Mouse (Mus musculus): Measurements from ENCODE around the gene Tpst2. TPM values are rescaled to one million over a fixed set of nuclear protein-coding genes. Genes with fewer than 3 reads are reported as not detected.
A peak's percentile ranks its signal among the peaks of the same experiment; 100 is the strongest.

Tpst2 gene
- total and polyA plus RNA-seq, 3 experiments: 32.9 to 156 (median 55.7) TPM

GRCm38 (mm10) chr5:112342463-112343204 lies 66.1 kb downstream of the Tpst2 start, which contains the start of the genes Srrd and Hps4:
Srrd (minus strand) TSS chr5:112343040.
Hps4 (plus strand) TSS chr5:112343083.
- Histone ChIP-seq H3K36me3 (replicated peaks) (peaks cover 71% of the 10 kb centered on the region), H3K27me3 (ENCODE audit: insufficient read depth, low read length) (no peaks in the 10 kb centered on the region), H3K9me3 (replicated peaks) (no peaks in the 10 kb centered on the region), H3K4me1 (ENCODE audit: insufficient read depth, low read depth, low read length) (peaks cover 71% of the 10 kb centered on the region), H3K4me3 (ENCODE audit: low read depth, low read length) (peak within 1 kb of the TSS; percentile 91)
- peak; percentile 34; the same call in 1 of the 2 replicates for ATAC-seq (ENCODE audit: extremely low read depth, insufficient number of reproducible peaks, low FRiP score, poor library complexity, severe bottlenecking)
- TF ChIP-seq GATA1 (IDR thresholded peaks at IDR 0.05; ENCODE audit: borderline replicate concordance, low read length) (no peak), POLR2AphosphoS5 (IDR thresholded peaks at IDR 0.05; ENCODE audit: insufficient replicate concordance, low read depth, low read length) (no peak), GATA2 (IDR thresholded peaks at IDR 0.05; ENCODE audit: borderline replicate concordance, low read depth, low read length) (no peak), CTCF (IDR thresholded peaks at IDR 0.05; ENCODE audit: low read depth, low read length) (no peak), TAL1 (conservative IDR thresholded peaks at IDR 0.05; ENCODE audit: low read depth, low read length) (no peak)
- peak; percentile 81 for DNase-seq (ENCODE audit: low spot score)

GRCm38 (mm10) chr5:112343205-112343595 lies 66.7 kb downstream of the Tpst2 start:
- no peaks in the 10 kb centered on the region for H3K27me3 ChIP-seq (ENCODE audit: insufficient read depth, low read length)
- peak overlapping the region; percentile 91 for H3K4me3 ChIP-seq (ENCODE audit: low read depth, low read length)
- H3K4me1 ChIP-seq (ENCODE audit: insufficient read depth, low read depth, low read length): peaks cover 72% of the 10 kb centered on the region
- H3K9me3 ChIP-seq (replicated peaks): no peaks in the 10 kb centered on the region
- DNase-seq (ENCODE audit: low spot score): peak; percentile 63
- ATAC-seq (ENCODE audit: extremely low read depth, insufficient number of reproducible peaks, low FRiP score, poor library complexity, severe bottlenecking): peak; percentile 34; the same call in 1 of the 2 replicates
- TF ChIP-seq POLR2AphosphoS5 (IDR thresholded peaks at IDR 0.05; ENCODE audit: insufficient replicate concordance, low read depth, low read length) (no peak), CTCF (IDR thresholded peaks at IDR 0.05; ENCODE audit: low read depth, low read length) (no peak), TAL1 (conservative IDR thresholded peaks at IDR 0.05; ENCODE audit: low read depth, low read length) (no peak), GATA2 (IDR thresholded peaks at IDR 0.05; ENCODE audit: borderline replicate concordance, low read depth, low read length) (no peak), GATA1 (IDR thresholded peaks at IDR 0.05; ENCODE audit: borderline replicate concordance, low read length) (no peak)
- H3K36me3 ChIP-seq (replicated peaks): peaks cover 71% of the 10 kb centered on the region

- no peaks in the 10 kb centered on the region for H3K9me3 ChIP-seq (replicated peaks)
- peaks cover 72% of the 10 kb centered on the region for H3K36me3 ChIP-seq (replicated peaks)
- H3K27me3 ChIP-seq (ENCODE audit: insufficient read depth, low read length): no peaks in the 10 kb centered on the region
- ATAC-seq (ENCODE audit: extremely low read depth, insufficient number of reproducible peaks, low FRiP score, poor library complexity, severe bottlenecking): no peak
- H3K4me1 ChIP-seq (ENCODE audit: insufficient read depth, low read depth, low read length): peaks cover 66% of the 10 kb centered on the region
- no peak overlapping the region; the same call in 1 of the 2 replicates for H3K4me3 ChIP-seq (ENCODE audit: low read depth, low read length)
- TF ChIP-seq TAL1 (conservative IDR thresholded peaks at IDR 0.05; ENCODE audit: low read depth, low read length) (no peak), GATA1 (IDR thresholded peaks at IDR 0.05; ENCODE audit: borderline replicate concordance, low read length) (no peak), GATA2 (IDR thresholded peaks at IDR 0.05; ENCODE audit: borderline replicate concordance, low read depth, low read length) (no peak), CTCF (IDR thresholded peaks at IDR 0.05; ENCODE audit: low read depth, low read length) (no peak), POLR2AphosphoS5 (IDR thresholded peaks at IDR 0.05; ENCODE audit: insufficient replicate concordance, low read depth, low read length) (no peak)
- DNase-seq (ENCODE audit: low spot score): no peak
Observed at GRCm38 (mm10) chr5:112344092-112344960, 67.8 kb downstream of the Tpst2 start.

DNA sequence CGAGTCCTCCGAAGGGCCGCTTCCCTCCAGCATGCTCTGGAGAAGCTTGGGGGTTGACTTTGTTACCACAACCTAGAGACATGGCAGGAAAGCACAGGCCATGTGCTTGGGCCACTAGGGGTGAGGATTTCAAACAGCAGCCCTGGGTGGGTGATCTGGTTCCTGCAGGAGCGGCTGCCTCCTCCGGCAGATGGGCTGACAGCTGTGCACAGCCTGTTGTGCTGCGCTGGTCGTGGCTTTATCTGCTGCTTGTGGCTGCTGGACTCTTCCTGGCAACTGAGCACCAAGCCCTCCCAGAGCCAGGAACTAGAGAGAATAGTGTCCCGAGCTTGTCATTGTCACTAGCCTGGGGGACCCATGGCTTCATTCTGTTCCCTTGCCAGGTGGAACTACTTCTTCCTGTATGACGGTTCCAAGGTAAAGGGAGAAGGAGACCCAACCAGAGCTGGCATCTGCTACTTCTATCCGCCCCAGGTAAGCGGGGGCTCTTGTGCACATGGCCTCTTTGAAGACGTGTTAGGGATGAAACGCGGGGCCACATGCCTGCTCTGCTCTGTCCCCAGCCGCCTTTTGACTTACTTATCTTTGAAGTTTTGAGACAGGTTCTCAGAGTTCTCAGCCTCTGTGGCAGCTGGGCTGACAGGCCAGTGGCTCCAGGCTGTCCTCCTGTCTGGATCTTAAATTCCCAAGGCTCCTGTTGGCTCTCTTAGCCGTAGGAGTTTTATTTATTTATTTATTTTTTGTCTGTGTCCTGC lies 69.9 kb downstream of the Tpst2 start:
- DNase-seq (ENCODE audit: low spot score) (no peak), ATAC-seq (ENCODE audit: extremely low read depth, insufficient number of reproducible peaks, low FRiP score, poor library complexity, severe bottlenecking) (no peak)
- Histone ChIP-seq H3K4me1 (ENCODE audit: insufficient read depth, low read depth, low read length) (peaks cover 64% of the 10 kb centered on the region), H3K27me3 (ENCODE audit: insufficient read depth, low read length) (no peaks in the 10 kb centered on the region), H3K4me3 (ENCODE audit: low read depth, low read length) (peak overlapping the region; percentile 50; the same call in 1 of the 2 replicates), H3K36me3 (replicated peaks) (peaks cover 72% of the 10 kb centered on the region), H3K9me3 (replicated peaks) (no peaks in the 10 kb centered on the region)
- TF ChIP-seq POLR2AphosphoS5 (IDR thresholded peaks at IDR 0.05; ENCODE audit: insufficient replicate concordance, low read depth, low read length): no peak
- TF ChIP-seq GATA1 (IDR thresholded peaks at IDR 0.05; ENCODE audit: borderline replicate concordance, low read length): no peak
- no peak for TF ChIP-seq TAL1 (conservative IDR thresholded peaks at IDR 0.05; ENCODE audit: low read depth, low read length)
- no peak for TF ChIP-seq GATA2 (IDR thresholded peaks at IDR 0.05; ENCODE audit: borderline replicate concordance, low read depth, low read length)
- TF ChIP-seq CTCF (IDR thresholded peaks at IDR 0.05; ENCODE audit: low read depth, low read length): no peak

DNA sequence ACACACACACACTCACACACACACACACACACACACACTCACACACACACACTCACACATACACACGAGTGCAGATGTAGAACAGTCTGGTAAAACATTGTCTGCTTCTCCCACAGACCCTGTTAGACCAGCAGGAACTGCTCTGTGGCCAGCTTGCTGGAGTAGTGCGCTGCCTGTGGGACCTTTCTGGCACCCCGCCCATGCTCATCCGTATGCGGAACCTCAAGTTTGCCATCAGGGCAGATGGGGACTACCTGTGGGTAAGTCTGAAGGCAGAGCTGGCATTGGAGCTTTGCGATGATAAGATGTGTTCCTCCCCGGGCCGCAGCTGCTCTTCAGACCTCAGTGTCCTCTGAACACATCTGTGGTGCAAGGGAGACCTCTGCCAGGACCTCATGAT lies 72.7 kb downstream of the Tpst2 start:
- H3K4me1 ChIP-seq (ENCODE audit: insufficient read depth, low read depth, low read length): peaks cover 46% of the 10 kb centered on the region
- no peaks in the 10 kb centered on the region for H3K9me3 ChIP-seq (replicated peaks)
- no peak for ATAC-seq (ENCODE audit: extremely low read depth, insufficient number of reproducible peaks, low FRiP score, poor library complexity, severe bottlenecking)
- no peaks in the 10 kb centered on the region for H3K27me3 ChIP-seq (ENCODE audit: insufficient read depth, low read length)
- H3K4me3 ChIP-seq (ENCODE audit: low read depth, low read length): no peak overlapping the region
- peaks cover 96% of the 10 kb centered on the region for H3K36me3 ChIP-seq (replicated peaks)
- TF ChIP-seq TAL1 (conservative IDR thresholded peaks at IDR 0.05; ENCODE audit: low read depth, low read length): no peak
- no peak for TF ChIP-seq GATA2 (IDR thresholded peaks at IDR 0.05; ENCODE audit: borderline replicate concordance, low read depth, low read length)
- TF ChIP-seq GATA1 (IDR thresholded peaks at IDR 0.05; ENCODE audit: borderline replicate concordance, low read length): no peak
- no peak for TF ChIP-seq POLR2AphosphoS5 (IDR thresholded peaks at IDR 0.05; ENCODE audit: insufficient replicate concordance, low read depth, low read length)
- no peak for TF ChIP-seq CTCF (IDR thresholded peaks at IDR 0.05; ENCODE audit: low read depth, low read length)
- DNase-seq (ENCODE audit: low spot score): no peak

All from G1E (cell line).